Mouse (Mus musculus) lung, postnatal 4 days (tissue): Measurements from ENCODE around the gene Inpp5k.

ENCODE experiments used
- DNase-seq, 2 experiments: peaks; one replicate each; pipeline ENCODE4 v3.0.0; 2021

The Inpp5k gene

GRCm38 (mm10) chr11:75620136-75620780, 10.5 kb upstream of the Inpp5k start:
- DNase-seq = peak in 1 of 2 experiments; percentile 51

DNA sequence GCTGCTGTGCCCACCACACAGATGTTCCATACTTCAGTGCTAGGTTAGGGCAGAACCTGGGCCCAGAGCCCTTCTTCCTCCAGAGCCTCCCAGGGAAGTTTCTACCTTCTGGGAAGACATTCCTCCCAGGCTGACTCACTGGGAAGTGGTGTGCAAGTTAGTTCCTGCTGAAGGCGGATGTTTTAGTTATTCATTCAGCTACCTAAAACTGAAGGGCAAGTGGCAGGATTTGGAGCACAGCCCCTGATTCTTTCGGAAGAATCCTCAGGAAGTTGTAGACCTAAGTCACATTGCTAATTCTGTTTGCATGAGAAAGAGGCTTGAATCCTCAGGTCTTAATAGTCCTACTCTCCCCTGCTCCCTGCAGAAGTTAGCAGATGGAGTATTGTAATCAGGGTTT, 9.4 kb upstream of the Inpp5k start:
- no peak for DNase-seq

GRCm38 (mm10) chr11:75622588-75623329, 8.0 kb upstream of the Inpp5k start:
- DNase-seq = no peak

- DNase-seq = no peak
Measured at GRCm38 (mm10) chr11:75624102-75624554, 6.7 kb upstream of the Inpp5k start.

GRCm38 (mm10) chr11:75625820-75626219, 5.0 kb upstream of the Inpp5k start:
- no peak for DNase-seq

- DNase-seq = no peak
Measured at GRCm38 (mm10) chr11:75630098-75630497, 690 bp upstream of the Inpp5k start.

- peak in 1 of 2 experiments; percentile 47 for DNase-seq
Measured at GRCm38 (mm10) chr11:75631561-75632225, 905 bp downstream of the Inpp5k start.

- no peak for DNase-seq
Measured at GRCm38 (mm10) chr11:75632921-75633320, 2.1 kb downstream of the Inpp5k start.

DNA sequence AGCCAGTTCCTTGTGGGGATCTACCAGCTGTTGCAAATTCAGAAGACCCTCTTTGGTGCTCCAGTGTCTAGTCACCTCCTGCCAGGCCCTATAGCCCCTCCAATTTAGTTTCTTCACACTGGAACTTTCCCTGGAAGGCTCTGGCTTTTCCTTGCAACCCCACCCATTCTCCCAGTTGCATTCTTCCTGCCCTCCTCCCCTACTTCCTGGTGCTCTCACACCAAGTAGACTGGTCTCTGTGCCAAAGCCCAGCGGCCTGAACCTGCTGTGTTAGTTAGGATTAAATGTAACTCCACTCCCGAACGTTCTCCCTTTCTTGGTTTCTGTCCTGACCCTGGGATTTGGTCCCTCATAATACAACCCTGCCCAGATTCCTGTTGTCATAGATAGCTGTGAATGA, 4.0 kb downstream of the Inpp5k start:
- DNase-seq = peak in 1 of 2 experiments; percentile 45

DNA sequence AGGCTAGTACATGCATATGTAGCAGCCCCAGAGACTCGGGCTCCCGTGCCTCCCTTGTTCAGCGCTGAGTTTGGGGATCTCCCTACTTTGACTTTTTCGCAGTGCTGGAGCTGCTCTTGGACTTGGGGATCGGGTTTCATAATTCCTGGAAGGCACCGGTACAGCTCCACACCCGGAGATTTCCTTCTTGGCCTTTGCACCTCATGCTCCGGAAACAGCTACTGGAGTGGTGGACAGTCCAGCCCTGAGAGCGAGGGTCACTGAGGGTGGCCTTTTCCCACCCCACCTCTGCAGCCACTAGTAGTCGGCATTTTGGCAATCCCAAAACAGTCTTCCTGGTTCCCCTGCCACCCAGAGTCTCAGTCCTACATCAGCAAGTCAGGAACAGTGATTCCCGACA, 4.5 kb downstream of the Inpp5k start:
- peak in 1 of 2 experiments; percentile 43 for DNase-seq

GRCm38 (mm10) chr11:75643323-75643722, 12.5 kb downstream of the Inpp5k start:
- no peak for DNase-seq

GRCm38 (mm10) chr11:75644684-75645083, 13.9 kb downstream of the Inpp5k start:
- DNase-seq = no peak

DNA sequence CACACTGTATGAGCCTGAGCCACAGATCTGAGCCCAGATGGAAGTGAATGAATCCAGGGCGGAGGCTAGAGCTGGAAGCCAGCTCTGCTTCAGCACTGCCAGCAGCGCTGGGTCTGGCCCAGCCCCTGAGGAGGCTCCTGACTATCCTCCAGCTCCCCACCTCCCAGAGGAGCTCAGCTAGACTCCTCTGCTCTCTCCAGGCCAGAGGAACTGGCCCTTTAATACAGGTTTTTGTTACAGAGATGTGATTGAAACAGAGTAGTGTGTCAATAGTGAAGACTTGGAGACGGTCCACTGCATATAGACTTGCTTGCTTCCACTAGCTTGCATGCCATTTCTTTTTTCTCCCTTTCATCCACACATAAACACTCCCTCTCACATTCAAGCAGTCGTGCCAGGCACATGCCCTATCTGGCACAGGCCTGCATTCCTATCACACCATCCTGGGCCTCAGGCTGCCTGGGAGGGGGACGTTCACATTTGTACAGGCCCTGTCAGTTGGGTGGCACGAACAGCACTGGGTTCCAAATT, 17.0 kb downstream of the Inpp5k start:
- no peak for DNase-seq

DNA sequence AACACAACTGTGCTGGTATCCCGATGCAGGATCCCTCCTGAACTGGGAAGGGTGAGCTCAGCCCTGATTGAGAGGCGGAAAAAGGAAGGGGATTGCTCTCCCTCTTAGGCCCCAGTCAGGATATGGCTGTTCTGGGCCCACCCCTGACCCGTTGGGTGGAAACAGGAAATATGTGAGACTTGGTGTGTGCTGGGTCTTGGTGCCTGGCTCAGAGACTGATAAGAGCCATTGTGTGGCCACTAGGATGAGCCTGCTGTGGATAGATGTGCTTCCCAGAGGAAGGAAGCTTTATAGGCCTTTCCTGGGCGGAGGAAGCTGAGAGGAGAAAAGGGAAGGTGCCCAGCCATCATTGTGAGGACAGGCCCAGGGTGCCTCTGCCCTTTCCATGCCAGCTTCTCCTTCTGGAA, 18.4 kb downstream of the Inpp5k start:
- DNase-seq = peak; percentile 66 to 83

DNA sequence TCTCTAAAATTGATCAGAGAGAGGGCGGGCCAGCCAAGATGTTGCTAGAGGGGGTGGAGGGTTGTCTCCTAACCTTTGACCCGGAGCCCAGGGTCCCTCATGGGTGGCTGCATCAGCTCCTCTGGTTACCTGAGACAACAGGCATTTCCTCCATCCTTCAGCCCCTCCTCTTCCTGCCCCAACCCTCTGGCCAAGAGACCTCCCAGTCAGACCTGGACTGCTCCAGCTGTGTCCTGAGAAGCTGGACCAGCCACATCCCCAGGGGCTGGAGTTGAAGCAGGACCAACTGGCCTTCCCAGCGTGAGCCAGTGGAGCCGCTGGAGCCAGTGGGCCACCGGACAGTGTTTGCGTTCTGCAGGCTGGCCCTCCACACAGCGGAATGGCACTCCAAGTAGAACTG, 19.5 kb downstream of the Inpp5k start, which contains the start of gene Myo1c:
Myo1c (plus strand) TSS at position 194 of the 400 bp plus-strand sequence.
- no peak for DNase-seq

- peak in 1 of 2 experiments; percentile 52 for DNase-seq
Measured at GRCm38 (mm10) chr11:75650958-75651425, 20.2 kb downstream of the Inpp5k start.

- DNase-seq = peak; percentile 89 to 93
Measured at GRCm38 (mm10) chr11:75651426-75652221, 20.8 kb downstream of the Inpp5k start.

DNA sequence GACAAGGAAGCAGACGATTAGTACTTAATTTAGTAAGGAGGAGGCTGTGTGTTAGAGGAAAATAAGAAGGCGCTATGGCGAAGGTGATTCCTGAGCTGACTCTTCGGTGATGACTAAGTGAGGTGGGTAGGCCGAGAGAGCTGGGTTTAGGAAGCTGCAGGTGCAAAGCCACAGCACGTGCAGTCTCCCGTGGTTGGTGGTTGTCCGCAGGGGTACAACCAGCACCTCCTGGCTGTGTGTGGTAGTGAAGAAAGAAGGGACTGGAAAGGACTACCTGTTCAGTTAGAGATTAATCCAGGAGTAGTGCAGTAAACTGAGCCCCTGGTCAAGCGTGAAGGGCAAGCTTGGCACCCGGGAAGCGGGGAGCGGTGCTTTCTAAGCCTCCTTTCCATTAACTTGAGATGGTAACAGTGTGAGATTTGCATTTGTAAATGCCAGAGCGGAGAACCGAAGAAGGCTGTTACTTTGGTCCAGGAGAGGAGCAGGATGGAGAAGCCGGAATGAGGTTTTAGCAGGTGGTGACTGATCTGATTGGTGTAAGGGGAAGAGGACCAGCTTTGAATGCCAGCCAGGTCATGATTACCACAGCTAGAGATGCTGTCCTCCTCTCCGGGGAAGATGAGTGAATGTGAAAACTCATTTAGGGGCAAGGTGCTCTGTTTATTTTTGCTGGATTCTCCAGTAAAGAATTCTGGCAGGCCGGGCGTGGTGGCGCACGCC, 21.6 kb downstream of the Inpp5k start:
- peak; percentile 46 for DNase-seq

DNA sequence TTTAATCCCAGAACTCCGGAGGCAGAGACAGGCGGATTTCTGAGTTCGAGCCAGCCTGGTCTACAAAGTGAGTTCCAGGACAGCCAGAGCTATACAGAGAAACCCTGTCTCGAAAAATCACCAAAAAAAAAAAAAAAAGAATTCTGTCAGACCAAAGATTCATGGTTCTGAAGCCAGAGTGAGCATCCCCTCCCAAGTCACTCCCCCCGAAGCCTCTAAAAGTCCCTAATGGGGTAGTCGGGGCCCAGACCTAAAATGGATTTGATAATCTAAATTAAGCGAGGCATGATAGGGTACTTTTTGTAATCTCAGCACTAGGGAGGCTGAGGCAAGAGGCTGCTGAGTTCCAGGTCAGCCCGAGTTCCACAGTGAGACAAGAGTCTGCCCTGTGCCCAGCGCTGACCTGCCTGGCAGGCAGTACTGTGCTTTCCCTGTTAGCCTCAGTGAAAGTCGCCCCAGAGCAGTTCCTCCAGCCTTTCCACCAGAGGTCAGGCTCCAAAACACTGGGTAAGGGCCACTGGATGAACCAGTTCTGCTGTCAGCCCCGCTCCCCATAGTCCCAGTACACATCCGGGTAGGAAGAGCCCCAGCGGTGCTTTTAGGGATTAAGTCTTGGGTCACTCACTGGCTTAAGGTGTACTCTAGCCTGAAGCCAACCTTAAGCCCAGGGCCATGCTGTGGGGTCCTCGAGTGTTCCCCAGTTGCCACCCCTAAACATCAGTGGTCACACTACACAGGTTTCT, 22.3 kb downstream of the Inpp5k start:
- DNase-seq = peak; percentile 64 to 67

GRCm38 (mm10) chr11:75653781-75654470, 23.1 kb downstream of the Inpp5k start:
- peak; percentile 94 to 97 for DNase-seq
